Mouse (Mus musculus) colon, adult 2 months (tissue): ENCODE measurements around the gene Gm49318. TPM values are rescaled to one million over a fixed set of nuclear protein-coding genes. Genes with fewer than 3 reads are reported as not detected.

Experiments used
- polyA plus RNA-seq: library from polyadenylated mRNA; depleted of rRNA; stranded (reverse); fragments of >200 nt; gene quantifications from 2 replicates; pipeline ENCODE4 v1.2.3, GENCODE M21; 2012; rRNA removed

Gene Gm49318
- polyA plus RNA-seq: not detected in 2 replicates

GRCm38 (mm10) chr9:22070791-22071573, at the start of gene Gm49318, which contains the start of gene Zfp653:
TSS of gene Gm49318 (minus strand) at chr9:22071259.
TSS of gene Zfp653 (minus strand) at chr9:22071376.

DNA sequence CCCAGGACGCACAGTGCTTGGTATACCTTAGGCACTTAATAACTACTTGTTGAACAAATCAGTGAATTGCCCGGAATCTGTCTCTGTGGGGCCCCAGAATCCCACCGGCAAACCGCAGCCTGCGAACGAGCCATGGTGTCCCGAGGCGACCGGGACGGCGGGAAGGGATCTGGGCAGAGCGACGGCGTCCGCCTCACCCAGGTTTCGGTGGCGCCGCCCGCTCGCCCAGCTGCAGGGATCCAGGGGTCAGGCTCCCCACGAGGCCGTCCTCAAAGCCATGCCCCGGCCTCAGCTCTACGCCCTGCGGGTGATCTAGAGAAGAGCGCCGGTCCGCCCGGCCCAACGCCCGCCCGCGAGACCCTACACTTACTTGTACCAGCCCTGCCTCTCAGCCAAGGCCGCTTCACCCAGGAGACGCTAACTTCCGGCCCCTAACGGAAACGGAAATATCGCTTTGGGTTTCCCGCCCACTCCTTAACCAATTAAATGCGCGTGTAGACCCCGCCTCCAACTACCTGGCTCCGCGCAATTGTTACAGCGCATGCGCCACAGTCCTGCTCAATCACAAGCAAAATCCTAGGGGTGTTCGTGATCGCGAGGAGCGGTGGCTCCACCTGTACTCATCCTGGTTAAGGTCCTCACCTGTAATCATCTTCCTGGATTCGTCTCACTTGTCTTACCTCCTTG, 45.8 kb upstream of the Gm49318 start, which contains the start of gene Elof1:
Gene Elof1 (minus strand): TSS at position 433 of the 687 bp plus-strand sequence.

GRCm38 (mm10) chr9:22098993-22099696, 28.1 kb upstream of the Gm49318 start, which contains the start of gene Cnn1:
TSS of gene Cnn1 (plus strand) at chr9:22099216.

GRCm38 (mm10) chr9:22085022-22085834, 14.2 kb upstream of the Gm49318 start, which contains the start of gene Ecsit:
TSS of gene Ecsit (minus strand) at chr9:22085438.

GRCm38 (mm10) chr9:22051958-22052254, 19.2 kb downstream of the Gm49318 start, which contains the start of gene Elavl3:
TSS of gene Elavl3 (minus strand) at chr9:22052023.

GRCm38 (mm10) chr9:22002194-22003162, 68.6 kb downstream of the Gm49318 start, which contains the start of the genes Ccdc151 and Prkcsh:
TSS of gene Ccdc151 (minus strand) at chr9:22002634.
TSS of gene Prkcsh (plus strand) at chr9:22002806.

GRCm38 (mm10) chr9:21989230-21990110, 81.6 kb downstream of the Gm49318 start, which contains the start of gene Rgl3:
TSS of gene Rgl3 (minus strand) at chr9:21989446.

Other genes starting within 250 kb of the Gm49318 start
- 3.7 TPM in 2 replicates for gene Angptl8, start 235.7 kb downstream of the Gm49318 start, polyA plus RNA-seq
- 98.9 and 106 TPM in 2 replicates for gene Dock6, start 218.6 kb downstream of the Gm49318 start, polyA plus RNA-seq
- 231 and 273 TPM in 2 replicates for gene Rab3d, start 153.1 kb downstream of the Gm49318 start, polyA plus RNA-seq
- gene Ccdc159, start 143.8 kb downstream of the Gm49318 start, polyA plus RNA-seq: 3.5 and 4.3 TPM in 2 replicates
- 140 and 146 TPM in 2 replicates for gene Tmem205, start 143.7 kb downstream of the Gm49318 start, polyA plus RNA-seq
- 14.2 and 16.6 TPM in 2 replicates for gene Plppr2, start 134.2 kb downstream of the Gm49318 start, polyA plus RNA-seq
- gene Swsap1, start 115.5 kb downstream of the Gm49318 start, polyA plus RNA-seq: 10.7 and 11.4 TPM in 2 replicates
- 2.7 and 3.2 TPM in 2 replicates for gene Epor, start 107.8 kb downstream of the Gm49318 start, polyA plus RNA-seq
- 19.5 and 21.6 TPM in 2 replicates for gene Rgl3, start 81.8 kb downstream of the Gm49318 start, polyA plus RNA-seq
- 0.09 and 0.17 TPM in 2 replicates for gene Ccdc151, start 68.6 kb downstream of the Gm49318 start, polyA plus RNA-seq
- gene Prkcsh, start 68.5 kb downstream of the Gm49318 start, polyA plus RNA-seq: 93.8 and 123 TPM in 2 replicates
- 1.0 and 1.1 TPM in 2 replicates for gene Elavl3, start 19.2 kb downstream of the Gm49318 start, polyA plus RNA-seq
- 15.4 and 17.0 TPM in 2 replicates for gene Zfp653, start 117 bp upstream of the Gm49318 start, polyA plus RNA-seq
- gene Ecsit, start 14.2 kb upstream of the Gm49318 start, polyA plus RNA-seq: 36.5 and 42.9 TPM in 2 replicates
- 1,015 and 1,314 TPM in 2 replicates for gene Cnn1, start 28.0 kb upstream of the Gm49318 start, polyA plus RNA-seq
- gene Elof1, start 45.9 kb upstream of the Gm49318 start, polyA plus RNA-seq: 153 and 199 TPM in 2 replicates
- 443 and 452 TPM in 2 replicates for gene Acp5, start 64.5 kb upstream of the Gm49318 start, polyA plus RNA-seq
- gene Pigyl, start 85.6 kb upstream of the Gm49318 start, polyA plus RNA-seq: 46.7 and 79.5 TPM in 2 replicates
- gene Zfp872, start 116.8 kb upstream of the Gm49318 start, polyA plus RNA-seq: not detected in 2 replicates
- gene Zfp809, start 154.5 kb upstream of the Gm49318 start, polyA plus RNA-seq: 11.6 and 18.9 TPM in 2 replicates
- gene Zfp599, start 188.6 kb upstream of the Gm49318 start, polyA plus RNA-seq: 0.25 and 0.40 TPM in 2 replicates
- gene Zfp810, start 236.4 kb upstream of the Gm49318 start, polyA plus RNA-seq: 3.6 and 4.0 TPM in 2 replicates